Mouse (Mus musculus): ENCODE data around the gene Zfp706. TPM values are rescaled to one million over a fixed set of nuclear protein-coding genes. Genes with fewer than 3 reads are reported as not detected.

Zfp706 gene
- polyA plus RNA-seq, 1 experiment from 2014 or later = 437 TPM

GRCm38 (mm10) chr15:36960010-36960875, 47.3 kb downstream of the Zfp706 start:
- Histone ChIP-seq H3K4me1 (replicated peaks) (peaks cover 7% of the 10 kb centered on the region), H3K27me3 (no peaks in the 10 kb centered on the region), H3K36me3 (no peaks in the 10 kb centered on the region), H3K9ac (replicated peaks) (no peak overlapping the region), H3K4me3 (replicated peaks) (no peak overlapping the region), H3K27ac (peak overlapping the region; percentile 52), H3K9me3 (no peaks in the 10 kb centered on the region), H3K4me2 (replicated peaks) (0 out of 2 replicates have a peak overlapping the region, but pooled peaks have one; percentile 4)
- ATAC-seq = peak; percentile 73; the same call in 1 of the 2 replicates
- WGBS = 55% methylated on average over 17 of the region's 17 CpGs

GRCm38 (mm10) chr15:36956221-36956620, 51.4 kb downstream of the Zfp706 start:
- Histone ChIP-seq H3K4me1 (replicated peaks) (peaks cover 7% of the 10 kb centered on the region), H3K36me3 (no peaks in the 10 kb centered on the region), H3K4me2 (replicated peaks) (no peak overlapping the region), H3K4me3 (replicated peaks) (no peak overlapping the region), H3K27me3 (0 out of 2 replicates have a peak, but pooled peaks cover 9% of the 10 kb centered on the region), H3K9ac (replicated peaks) (no peak overlapping the region), H3K27ac (no peak overlapping the region), H3K9me3 (no peaks in the 10 kb centered on the region)
- ATAC-seq = no peak
- WGBS = 93% methylated on average over 3 of the region's 3 CpGs

- Histone ChIP-seq H3K9me3 (no peaks in the 10 kb centered on the region), H3K27ac (no peak overlapping the region), H3K4me1 (replicated peaks) (peaks cover 9% of the 10 kb centered on the region), H3K9ac (replicated peaks) (no peak overlapping the region), H3K27me3 (0 out of 2 replicates have a peak, but pooled peaks cover 9% of the 10 kb centered on the region), H3K4me3 (replicated peaks) (no peak overlapping the region), H3K4me2 (replicated peaks) (no peak overlapping the region), H3K36me3 (no peaks in the 10 kb centered on the region)
- no peak for ATAC-seq
- WGBS = 96% methylated on average over 2 of the region's 2 CpGs
These were observed 57.3 kb downstream of the Zfp706 start for GRCm38 (mm10) chr15:36950258-36950657.

- WGBS = 87% methylated on average over 22 of the region's 22 CpGs
- ATAC-seq = no peak
- 0 out of 2 replicates have a peak, but pooled peaks cover 5% of the 10 kb centered on the region for H3K27me3 ChIP-seq
- H3K36me3 ChIP-seq = no peaks in the 10 kb centered on the region
- H3K27ac ChIP-seq = no peak overlapping the region
- H3K4me1 ChIP-seq (replicated peaks) = peaks cover 21% of the 10 kb centered on the region
- no peak overlapping the region for H3K4me3 ChIP-seq (replicated peaks)
- H3K4me2 ChIP-seq (replicated peaks) = no peak overlapping the region
- H3K9ac ChIP-seq (replicated peaks) = no peak overlapping the region
- no peaks in the 10 kb centered on the region for H3K9me3 ChIP-seq
These were observed 58.6 kb downstream of the Zfp706 start for GRCm38 (mm10) chr15:36948866-36949546.

Data from midbrain, embryonic 13.5 days (tissue).